Comparison of ENCODE assay signal across 9 mouse cellular contexts in genomic region chr8:13530401-13530800, GRCm38 (mm10). TPM values are rescaled to one million over a fixed set of nuclear protein-coding genes. Genes with fewer than 3 reads are reported as not detected.
DNase-seq lines count a peak whose midpoint lies in the region; ATAC-seq and TF ChIP-seq lines count a peak whose summit lies in the region.
"Had no signal": no experiment of that assay in that cellular context is flagged by ENCODE, and none has a peak within 500 bp of the region (broad histone marks: within the 10 kb centered on the region; RNA-seq: fewer than 3 reads in every experiment).

No protein-coding gene starts in this region.

- no peak overlapping the region for H3K4me3 ChIP-seq in embryonic facial prominence, embryonic 13.5 days
- no peak overlapping the region for H3K4me3 ChIP-seq in embryonic facial prominence, embryonic 10.5 days
- no peak overlapping the region for H3K4me3 ChIP-seq in kidney, embryonic 15.5 days (replicated peaks)
- no peak overlapping the region for H3K4me3 ChIP-seq in heart, postnatal 0 days (ENCODE audit: low read depth, low read length)

- peak overlapping the region; percentile 17; the same call in 1 of the 2 replicates for H3K27ac ChIP-seq in embryonic facial prominence, embryonic 13.5 days
- H3K27ac ChIP-seq in embryonic facial prominence, embryonic 10.5 days (replicated peaks), result no peak overlapping the region
- peak overlapping the region; percentile 84 for H3K27ac ChIP-seq in kidney, embryonic 15.5 days
- peak overlapping the region; percentile 77 for H3K27ac ChIP-seq in heart, postnatal 0 days (ENCODE audit: low read depth)

- DNase-seq in embryonic facial prominence, embryonic 10.5 days (ENCODE audit: low spot score), result no peak
- no peak for DNase-seq in kidney, adult 9 months
- DNase-seq in 3T3-L1 (ENCODE audit: low read depth, low spot score), result peak; percentile 73
- DNase-seq in heart, postnatal 0 days (ENCODE audit: low spot score), result no peak
- DNase-seq in thymus, adult 18-20 months, result no peak

- TF ChIP-seq CTCF in heart, postnatal 0 days (IDR thresholded peaks at IDR 0.05; ENCODE audit: low read depth), result no peak

- ATAC-seq in embryonic facial prominence, embryonic 13.5 days (ENCODE audit: insufficient number of reproducible peaks, insufficient read depth, low FRiP score, low TSS enrichment, low read depth), result no peak
- ATAC-seq in kidney, embryonic 15.5 days (replicated peaks; ENCODE audit: low FRiP score), result peak; percentile 15; the same call in 1 of the 2 replicates
- no peak for ATAC-seq in heart, postnatal 0 days (ENCODE audit: insufficient read depth, low read depth)
- no peak for ATAC-seq in frontal cortex, adult (ENCODE audit: low TSS enrichment)

- no peaks in the 10 kb centered on the region for H3K36me3 ChIP-seq in embryonic facial prominence, embryonic 13.5 days
- no peaks in the 10 kb centered on the region for H3K36me3 ChIP-seq in embryonic facial prominence, embryonic 10.5 days (replicated peaks)
- H3K36me3 ChIP-seq in kidney, embryonic 15.5 days, result no peaks in the 10 kb centered on the region
- H3K36me3 ChIP-seq in heart, postnatal 0 days (replicated peaks; ENCODE audit: control insufficient read depth, insufficient read depth, low read length), result no peaks in the 10 kb centered on the region

- no peak overlapping the region for H3K9ac ChIP-seq in embryonic facial prominence, embryonic 13.5 days
- no peak overlapping the region for H3K9ac ChIP-seq in kidney, embryonic 15.5 days
- no peak overlapping the region for H3K9ac ChIP-seq in heart, postnatal 0 days (replicated peaks; ENCODE audit: low read depth, low read length)

- no peak overlapping the region for H3K4me2 ChIP-seq in embryonic facial prominence, embryonic 13.5 days
- H3K4me2 ChIP-seq in kidney, embryonic 15.5 days, result no peak overlapping the region
- no peak overlapping the region for H3K4me2 ChIP-seq in heart, postnatal 0 days (ENCODE audit: low read depth, low read length)

- H3K9me3 ChIP-seq in embryonic facial prominence, embryonic 13.5 days, result peaks cover 6% of the 10 kb centered on the region; the same call in 1 of the 2 replicates
- H3K9me3 ChIP-seq in embryonic facial prominence, embryonic 10.5 days, result peaks cover 6% of the 10 kb centered on the region; the same call in 1 of the 2 replicates
- peaks cover 3% of the 10 kb centered on the region; the same call in 1 of the 2 replicates for H3K9me3 ChIP-seq in kidney, embryonic 15.5 days (replicated peaks)
- peaks cover 7% of the 10 kb centered on the region for H3K9me3 ChIP-seq in heart, postnatal 0 days (replicated peaks; ENCODE audit: control insufficient read depth, low read length)

- no peaks in the 10 kb centered on the region for H3K27me3 ChIP-seq in embryonic facial prominence, embryonic 13.5 days
- H3K27me3 ChIP-seq in embryonic facial prominence, embryonic 10.5 days (replicated peaks; ENCODE audit: low read depth, poor library complexity, severe bottlenecking), result no peaks in the 10 kb centered on the region
- H3K27me3 ChIP-seq in kidney, embryonic 15.5 days, result no peaks in the 10 kb centered on the region
- H3K27me3 ChIP-seq in heart, postnatal 0 days (ENCODE audit: control insufficient read depth, insufficient read depth, low read length), result no peaks in the 10 kb centered on the region

- H3K4me1 ChIP-seq in embryonic facial prominence, embryonic 13.5 days, result peaks cover 22% of the 10 kb centered on the region
- peaks cover 8% of the 10 kb centered on the region for H3K4me1 ChIP-seq in embryonic facial prominence, embryonic 10.5 days
- H3K4me1 ChIP-seq in kidney, embryonic 15.5 days, result peaks cover 41% of the 10 kb centered on the region
- H3K4me1 ChIP-seq in heart, postnatal 0 days (ENCODE audit: control insufficient read depth, insufficient read depth), result peaks cover 37% of the 10 kb centered on the region

- 94% methylated on average over 3 of the region's 3 CpGs for WGBS in embryonic facial prominence, embryonic 13.5 days
- WGBS in embryonic facial prominence, embryonic 10.5 days, result 86% methylated on average over 3 of the region's 3 CpGs
- WGBS in kidney, embryonic 15.5 days, result 76% methylated on average over 3 of the region's 3 CpGs
- 58% methylated on average over 3 of the region's 3 CpGs for WGBS in heart, postnatal 0 days

- no peak for TF ChIP-seq EP300 in heart, postnatal 0 days (IDR thresholded peaks at IDR 0.05; ENCODE audit: low read depth)

RNA-seq across cellular contexts. Expression of gene 1700029H14Rik, which starts 31.9 kb away (rescaled TPM):
- not detected in 2 replicates for polyA plus RNA-seq in embryonic facial prominence, embryonic 13.5 days (2015; fragmentation: Nextera tagmentation; extraction: Ambion mirVana)
- polyA plus RNA-seq in embryonic facial prominence, embryonic 10.5 days (2016; fragmentation: Nextera tagmentation; extraction: Ambion mirVana), result not detected in 2 replicates
- polyA plus RNA-seq in kidney, embryonic 15.5 days (2015; fragmentation: Nextera tagmentation; extraction: Ambion mirVana), result not detected in 2 replicates
- total RNA-seq in heart, postnatal 0 days (2014; rRNA removed; ENCODE audit: low replicate concordance), result not detected in 2 replicates
- polyA plus RNA-seq in heart, postnatal 0 days (2015; fragmentation: Nextera tagmentation; extraction: Ambion mirVana), result not detected in 2 replicates
- polyA plus RNA-seq: large intestine, adult 2 months had no signal

RNA-seq across cellular contexts. Expression of gene Gas6, which starts 36.1 kb away (rescaled TPM):
- 15.4 and 17.5 TPM in 2 replicates for polyA plus RNA-seq in embryonic facial prominence, embryonic 13.5 days (2015; fragmentation: Nextera tagmentation; extraction: Ambion mirVana)
- polyA plus RNA-seq in embryonic facial prominence, embryonic 10.5 days (2016; fragmentation: Nextera tagmentation; extraction: Ambion mirVana), result 7.8 and 8.2 TPM in 2 replicates
- polyA plus RNA-seq in kidney, embryonic 15.5 days (2015; fragmentation: Nextera tagmentation; extraction: Ambion mirVana), result 52.2 and 55.3 TPM in 2 replicates
- total RNA-seq in heart, postnatal 0 days (2014; rRNA removed; ENCODE audit: low replicate concordance), result 275 and 304 TPM in 2 replicates
- polyA plus RNA-seq in heart, postnatal 0 days (2015; fragmentation: Nextera tagmentation; extraction: Ambion mirVana), result 175 and 179 TPM in 2 replicates
